Mouse (Mus musculus) cerebellum, adult 8-10 months (tissue): ENCODE measurements at regions not wholly inside any gene's neighbourhood (a gene's known extent, or its start where the extent isn't known, plus 50 kb on each side); places are given as distances from the start of the nearest gene placed in this dataset.

Experiments used
- DNase-seq: peaks from one replicate; pipeline ENCODE4 v3.0.0; 2022

GRCm38 (mm10) chrX:99339081-99339876 lies 131.8 kb downstream of the Pja1 start:
- no peak for DNase-seq

DNA sequence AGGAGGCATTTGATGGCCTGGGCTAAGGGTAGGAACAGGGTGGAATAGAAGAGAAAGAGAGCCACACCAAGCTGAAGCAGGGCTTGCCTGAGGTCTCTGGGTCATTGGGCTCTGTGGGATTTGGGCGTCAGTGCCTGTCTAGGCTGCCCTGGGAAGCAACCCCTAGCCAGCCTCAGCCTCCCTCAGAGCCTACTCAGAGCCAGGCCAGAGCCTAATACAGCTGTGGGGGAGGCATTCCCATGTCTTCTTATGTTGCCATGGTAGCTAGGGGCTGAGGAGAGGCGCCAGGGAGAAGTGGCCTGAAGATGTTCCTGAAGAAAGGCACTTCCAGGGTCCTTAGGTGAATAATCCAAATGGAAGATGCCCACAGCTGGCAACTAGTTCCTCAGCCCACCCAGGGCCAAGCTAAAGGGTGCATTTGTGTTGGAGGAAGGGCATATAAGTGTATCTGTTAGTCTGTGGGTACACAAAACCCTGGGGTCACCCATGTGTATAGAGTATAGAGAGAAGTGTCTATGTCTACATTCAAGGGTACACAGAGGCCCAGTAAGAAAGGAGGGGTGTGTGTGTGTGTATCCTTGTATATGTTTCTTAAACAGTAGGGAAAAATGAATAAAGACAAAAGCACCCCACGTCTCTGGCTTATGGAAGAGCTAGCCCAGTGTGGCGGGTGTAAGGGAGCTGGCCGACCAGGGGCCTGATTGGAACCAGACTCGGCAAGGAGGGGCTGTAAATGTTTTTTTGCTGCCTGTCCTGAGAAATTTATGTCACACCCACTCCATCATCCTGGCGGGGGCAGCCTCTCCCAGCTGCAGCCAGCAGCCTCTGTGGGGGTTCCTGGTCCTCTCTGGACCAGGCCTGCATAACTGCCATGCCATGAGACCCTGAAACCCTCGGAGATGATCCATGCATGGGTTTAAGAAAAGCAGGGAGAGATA lies 134.2 kb downstream of the Pja1 start:
- DNase-seq: no peak

DNA sequence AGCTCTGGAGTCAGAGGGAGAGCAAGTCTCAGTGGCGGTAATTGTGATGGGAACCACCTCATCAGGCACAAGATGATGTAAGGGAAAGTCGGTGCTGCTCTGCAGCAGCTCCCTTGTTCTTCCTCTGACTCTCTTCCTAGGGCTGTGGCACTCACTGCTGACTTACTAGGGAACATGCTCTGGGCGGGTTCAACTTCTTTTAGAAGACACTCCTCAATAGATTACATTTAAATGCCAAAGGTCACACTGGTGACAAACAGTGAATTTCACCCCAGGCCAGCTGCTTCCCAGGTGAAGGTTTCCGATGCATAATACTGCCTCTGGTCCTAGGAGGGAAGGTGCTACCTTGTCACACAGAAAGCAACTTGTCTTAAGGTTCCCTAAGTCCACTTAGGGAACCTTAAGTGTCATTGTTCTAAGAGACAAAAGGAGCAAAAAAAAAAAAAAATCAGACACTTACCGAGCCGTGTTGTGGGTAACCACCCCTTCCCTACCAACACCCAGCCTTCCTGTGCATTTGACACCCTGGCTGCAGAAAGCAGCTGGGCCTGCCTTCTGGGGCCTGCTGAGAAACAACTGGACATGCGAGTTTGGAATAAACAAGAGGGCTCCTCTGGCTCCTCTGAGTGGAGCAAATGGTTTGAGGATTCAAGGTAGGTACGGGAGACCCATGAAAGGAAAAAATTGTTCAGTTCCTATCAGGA lies 135.0 kb downstream of the Pja1 start:
- no peak for DNase-seq

DNA sequence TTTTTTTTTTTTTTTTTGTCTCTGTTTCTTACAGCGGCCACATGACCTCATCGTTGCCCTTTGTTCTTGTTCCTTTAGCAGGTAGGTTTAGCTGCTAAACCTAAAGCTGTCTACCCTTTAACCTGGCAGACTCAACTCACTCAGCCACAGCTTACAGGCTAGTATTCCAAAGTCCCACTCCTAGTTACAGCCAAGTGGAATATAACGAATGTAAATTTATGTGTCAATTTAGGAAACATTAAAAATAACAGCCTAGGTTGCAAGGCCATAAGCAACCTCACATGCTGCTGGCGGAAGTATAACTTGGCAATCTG lies 138.7 kb downstream of the Pja1 start:
- DNase-seq: no peak

DNA sequence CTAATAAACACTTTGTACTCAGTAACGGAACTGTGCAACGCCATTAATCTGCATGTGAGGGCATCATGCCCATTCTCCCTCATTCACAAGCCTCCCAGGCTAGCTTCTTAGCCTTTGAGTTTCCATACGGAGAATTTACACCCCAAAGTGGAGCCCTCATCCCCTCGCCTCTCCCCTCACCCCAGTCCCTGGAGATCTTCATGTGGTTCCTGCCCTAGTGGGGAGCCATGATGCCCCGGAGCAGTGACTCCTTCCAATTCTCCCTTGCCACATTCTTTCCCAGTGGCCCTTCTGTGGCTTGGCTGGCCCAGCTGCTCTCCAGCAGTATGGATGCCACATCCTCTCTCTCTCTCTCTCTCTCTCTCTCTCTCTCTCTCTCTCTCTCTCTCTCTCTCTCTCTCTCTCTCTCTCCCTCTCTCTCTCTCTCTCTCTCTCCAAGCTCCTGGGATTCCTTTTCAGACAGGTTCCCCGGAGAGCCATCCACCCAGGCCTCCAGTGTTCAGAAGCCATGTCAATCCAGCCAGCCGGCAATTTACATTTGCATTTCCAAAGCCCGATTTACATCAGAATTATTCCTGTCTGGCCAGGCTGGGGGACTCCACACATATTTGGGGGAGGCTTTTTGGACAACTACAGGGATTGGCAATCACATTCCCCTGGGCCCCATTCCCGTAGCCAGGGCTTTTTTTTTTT lies 139.2 kb downstream of the Pja1 start:
- DNase-seq: no peak

DNA sequence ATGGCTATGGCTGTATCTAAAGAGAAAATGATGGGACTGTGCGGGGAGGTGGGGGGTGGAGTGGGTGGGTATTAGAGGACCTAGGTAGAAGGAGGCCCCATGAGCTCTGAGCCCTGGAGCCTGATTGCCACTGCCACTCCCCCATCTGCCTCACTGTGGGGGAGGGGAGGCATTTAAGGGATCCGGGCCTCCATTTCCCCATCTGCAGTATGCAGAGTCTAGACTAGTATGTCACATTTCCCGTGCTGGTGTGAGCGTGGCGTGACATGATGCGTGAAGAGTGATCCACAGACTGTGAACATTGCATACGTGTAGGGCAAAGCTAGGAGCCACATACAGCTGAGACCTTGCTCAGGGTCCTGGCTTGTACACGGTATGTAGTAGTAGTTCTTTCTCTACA lies 140.7 kb downstream of the Pja1 start:
- DNase-seq: no peak

GRCm38 (mm10) chrX:99328576-99328975 lies 142.5 kb downstream of the Pja1 start:
- no peak for DNase-seq

DNA sequence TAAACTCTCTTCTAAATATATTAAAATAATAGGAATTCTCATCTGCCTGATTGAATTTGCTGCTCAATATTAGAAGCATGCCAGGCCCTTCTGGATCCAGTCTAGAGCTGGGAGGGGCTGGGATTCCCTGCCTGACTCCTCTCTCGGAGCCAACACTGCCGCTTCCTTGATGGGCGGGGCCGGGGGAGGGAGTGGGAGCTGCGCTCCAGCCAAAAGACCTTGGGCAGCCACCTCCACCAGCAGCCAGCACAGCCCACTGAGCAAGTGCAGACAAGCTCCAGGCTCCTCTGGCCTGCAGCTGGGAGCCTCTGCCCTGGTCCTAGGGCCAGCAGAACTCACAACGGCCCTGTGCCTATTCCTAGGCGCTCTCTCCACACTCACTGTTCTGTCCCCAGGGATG lies 144.9 kb downstream of the Pja1 start:
- DNase-seq: no peak

GRCm38 (mm10) chrX:99325460-99325859 lies 145.6 kb downstream of the Pja1 start:
- DNase-seq: no peak

DNA sequence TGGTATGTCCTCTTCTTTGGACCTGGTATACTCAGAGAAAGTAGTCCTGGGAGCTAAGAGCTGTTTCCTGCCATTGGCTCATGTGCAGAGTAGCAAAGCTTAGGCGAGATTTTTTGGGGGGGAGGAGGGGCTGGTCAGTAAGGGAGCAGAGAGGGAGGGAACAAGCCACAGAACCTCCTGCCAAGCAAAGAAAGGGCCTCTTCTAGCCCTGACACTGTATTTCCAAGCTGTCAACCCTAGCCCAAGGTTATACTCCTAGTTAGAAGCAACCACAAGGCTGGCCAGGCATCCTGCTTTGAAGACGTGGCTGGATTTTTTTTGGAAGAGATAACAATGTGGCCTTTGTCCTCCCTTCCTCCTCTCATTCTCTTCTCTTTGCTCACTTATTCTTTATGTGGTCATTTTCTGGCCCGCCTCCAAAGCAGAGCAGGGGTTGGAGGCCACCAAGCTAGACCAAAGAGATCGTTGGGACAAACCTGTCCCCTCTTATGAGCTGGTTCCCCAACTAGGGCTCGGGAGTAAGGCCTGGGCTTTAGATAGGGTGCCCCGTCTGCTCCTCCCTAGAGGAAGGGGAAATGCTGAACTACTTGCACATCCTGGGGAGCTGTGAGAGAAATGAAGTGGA lies 146.4 kb downstream of the Pja1 start:
- no peak for DNase-seq

GRCm38 (mm10) chrX:99319791-99320190 lies 151.3 kb downstream of the Pja1 start:
- no peak for DNase-seq

DNA sequence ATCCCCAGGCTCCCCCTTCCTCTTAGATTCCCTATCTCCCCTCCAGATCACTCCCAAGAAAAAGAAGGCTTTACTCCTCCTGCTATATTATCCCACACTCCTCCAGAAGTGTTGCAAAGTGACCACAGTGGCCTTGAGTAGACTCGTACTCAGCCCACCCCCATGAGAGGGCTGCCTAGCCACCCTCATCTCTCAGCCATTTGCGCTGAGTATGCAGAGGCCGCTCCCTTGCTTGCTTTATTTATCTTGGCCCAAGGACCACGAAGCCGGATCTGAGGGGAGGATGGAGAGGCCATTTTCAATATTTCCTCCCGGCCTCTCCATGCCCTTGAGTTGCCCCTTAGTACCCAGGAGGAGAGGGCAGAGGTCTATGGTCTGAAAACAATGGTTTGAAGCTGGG lies 151.9 kb downstream of the Pja1 start:
- DNase-seq: no peak

DNA sequence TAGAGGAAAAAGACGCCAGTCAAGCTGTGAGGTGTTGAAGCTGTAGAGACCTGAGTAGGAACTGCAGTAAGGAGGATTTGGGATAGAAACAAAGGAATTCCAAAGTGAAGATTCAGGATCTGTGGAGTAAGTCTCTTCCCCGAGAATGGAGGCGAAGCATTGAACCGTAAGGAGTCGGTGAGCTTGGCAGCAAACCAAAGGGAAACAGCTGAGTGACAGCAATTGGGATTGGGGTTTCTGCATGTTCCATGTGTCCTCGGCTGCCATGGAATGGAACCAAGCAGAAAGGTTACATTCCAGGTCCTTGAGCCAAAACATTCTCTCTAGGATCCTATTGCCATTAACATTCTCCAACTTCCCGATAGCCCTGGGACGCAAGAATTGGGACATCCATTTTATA lies 152.9 kb downstream of the Pja1 start:
- DNase-seq: no peak

- DNase-seq: no peak
Measured at GRCm38 (mm10) chrX:99317736-99318135, 153.3 kb downstream of the Pja1 start.

DNA sequence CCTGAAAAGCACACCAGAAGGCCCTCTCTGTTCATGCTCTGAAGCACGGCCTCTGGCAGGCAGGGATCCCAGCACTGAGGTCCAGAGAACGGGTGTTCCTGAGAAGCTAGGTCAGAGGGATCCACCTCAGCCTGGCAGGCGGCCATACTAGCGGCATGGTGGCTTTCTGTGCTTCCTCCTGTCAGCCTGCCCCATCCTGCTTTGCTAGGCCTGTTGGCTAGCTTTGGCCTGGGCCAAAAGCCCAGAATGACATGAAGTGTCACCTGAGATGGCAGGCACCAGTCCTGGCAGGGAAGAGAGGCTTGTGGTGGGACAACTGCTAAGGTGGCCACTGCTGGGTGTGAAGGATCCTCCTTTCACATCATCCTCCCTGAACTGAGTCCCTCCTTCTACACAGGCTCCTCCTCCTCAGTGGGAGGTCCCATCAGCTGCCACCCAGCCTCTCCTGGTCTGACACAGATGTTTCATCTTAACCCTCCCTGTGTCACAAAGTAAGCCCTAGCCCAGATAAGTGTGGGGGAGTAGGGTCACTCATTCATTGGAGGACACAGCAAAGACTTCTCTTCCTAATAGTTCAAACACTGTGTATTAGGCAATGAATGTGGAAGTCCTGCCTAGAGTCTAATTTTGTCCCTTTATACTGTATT lies 154.5 kb downstream of the Pja1 start:
- peak; percentile 77 for DNase-seq

DNA sequence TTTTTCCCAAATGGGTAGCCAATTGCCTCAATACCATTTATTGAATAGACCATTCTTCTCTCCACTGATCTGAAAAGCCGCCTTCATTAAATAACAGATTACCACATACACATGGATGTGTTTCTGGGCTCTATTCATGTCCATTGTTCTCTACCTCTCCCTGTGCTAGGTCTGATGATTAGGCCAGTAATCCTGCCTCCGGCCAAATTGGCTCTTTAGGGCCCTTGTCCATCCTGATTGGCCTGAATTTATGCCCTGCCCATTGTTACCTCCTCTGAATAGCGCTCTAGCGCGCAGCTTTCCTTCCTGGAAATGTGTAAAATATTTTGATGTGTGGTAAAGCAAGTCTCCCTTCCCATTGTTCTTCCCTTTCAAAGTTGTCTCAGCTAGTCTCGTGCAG lies 163.2 kb downstream of the Efnb1 start:
- DNase-seq: no peak

- no peak for DNase-seq
Measured at GRCm38 (mm10) chrX:99294726-99295125, 158.8 kb downstream of the Efnb1 start.

- no peak for DNase-seq
Measured at GRCm38 (mm10) chrX:99293967-99294366, 158.0 kb downstream of the Efnb1 start.

- DNase-seq: no peak
Measured at GRCm38 (mm10) chrX:99292758-99293157, 156.8 kb downstream of the Efnb1 start.

DNA sequence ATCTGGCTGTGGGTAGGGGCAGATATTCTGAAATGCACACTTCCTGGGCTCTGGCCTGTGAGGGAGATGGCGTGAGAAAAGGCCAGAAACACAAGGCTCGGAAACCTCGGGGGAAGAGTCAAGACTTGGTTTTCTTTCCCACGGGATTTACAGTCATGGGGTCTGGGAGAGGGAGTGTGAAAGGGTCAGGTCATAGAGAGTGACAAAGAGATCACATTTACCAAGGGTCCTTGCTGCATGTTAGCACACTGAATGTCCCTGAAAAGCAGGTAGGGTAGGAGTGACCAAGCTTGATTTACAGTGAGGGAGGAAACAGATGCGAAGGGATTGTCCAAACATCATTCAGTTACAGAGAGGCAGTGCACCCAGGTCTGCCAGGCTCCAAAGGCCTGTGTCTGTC lies 156.0 kb downstream of the Efnb1 start:
- DNase-seq: no peak

GRCm38 (mm10) chrX:99291423-99291963 lies 155.6 kb downstream of the Efnb1 start:
- no peak for DNase-seq

DNA sequence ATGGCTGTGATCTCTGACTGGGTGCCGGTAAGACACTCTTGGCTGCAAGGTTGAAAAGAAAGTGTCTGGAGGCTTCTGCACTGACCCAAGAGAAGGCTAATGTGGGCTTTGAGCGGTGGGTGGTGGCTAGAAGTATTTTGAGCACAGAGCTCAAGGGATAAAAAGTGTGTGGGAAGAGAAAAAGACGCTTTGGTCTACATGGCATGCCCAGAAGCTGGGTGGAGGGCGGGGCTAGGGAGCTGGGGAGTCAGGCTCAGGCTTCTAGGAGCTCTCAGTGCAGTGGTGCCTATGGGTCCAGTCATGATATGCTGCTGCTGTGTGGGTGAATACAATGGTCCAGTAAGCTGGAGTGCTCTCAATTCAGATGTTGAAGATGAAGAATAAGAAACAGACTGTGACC lies 152.1 kb downstream of the Efnb1 start:
- no peak for DNase-seq
